Mouse (Mus musculus): ENCODE measurements around the gene Tigd3. TPM values are rescaled to one million over a fixed set of nuclear protein-coding genes. Genes with fewer than 3 reads are reported as not detected.
A peak's percentile ranks its signal among the peaks of the same experiment; 100 is the strongest.

The Tigd3 gene
- polyA plus RNA-seq, 1 experiment, result 4.0 TPM

- TF ChIP-seq POLR2A (IDR thresholded peaks at IDR 0.05; ENCODE audit: control insufficient read depth, extremely low read depth, insufficient read depth, low read length, poor library complexity) (no peak), CTCF (IDR thresholded peaks at IDR 0.05; ENCODE audit: borderline replicate concordance, control insufficient read depth, extremely low read depth, insufficient read depth, low read length, poor library complexity) (no peak)
- 22% methylated on average over 9 of the region's 9 CpGs for WGBS
- peak overlapping the region; percentile 96 for H3K27ac ChIP-seq (ENCODE audit: control insufficient read depth, insufficient read depth, low read length)
- peaks cover 44% of the 10 kb centered on the region for H3K4me1 ChIP-seq (replicated peaks; ENCODE audit: control insufficient read depth, insufficient read depth, low read length)
- H3K36me3 ChIP-seq (ENCODE audit: control insufficient read depth, insufficient read depth, low read length), result no peaks in the 10 kb centered on the region
- no peaks in the 10 kb centered on the region for H3K27me3 ChIP-seq (ENCODE audit: control insufficient read depth, insufficient read depth, low read length)
- H3K4me3 ChIP-seq (ENCODE audit: control insufficient read depth, insufficient read depth, low read length), result peak overlapping the region; percentile 97
- peak; percentile 45 for DNase-seq
Measured at GRCm38 (mm10) chr19:5842785-5843730, 50.9 kb downstream of the Tigd3 start.

- no peak overlapping the region for H3K4me3 ChIP-seq (ENCODE audit: control insufficient read depth, insufficient read depth, low read length)
- no peaks in the 10 kb centered on the region for H3K36me3 ChIP-seq (ENCODE audit: control insufficient read depth, insufficient read depth, low read length)
- H3K27ac ChIP-seq (ENCODE audit: control insufficient read depth, insufficient read depth, low read length), result no peak overlapping the region
- 48% methylated on average over 5 of the region's 5 CpGs for WGBS
- no peak for TF ChIP-seq CTCF (IDR thresholded peaks at IDR 0.05; ENCODE audit: borderline replicate concordance, control insufficient read depth, extremely low read depth, insufficient read depth, low read length, poor library complexity)
- TF ChIP-seq POLR2A (IDR thresholded peaks at IDR 0.05; ENCODE audit: control insufficient read depth, extremely low read depth, insufficient read depth, low read length, poor library complexity), result no peak
- DNase-seq, result no peak
- peaks cover 35% of the 10 kb centered on the region for H3K4me1 ChIP-seq (replicated peaks; ENCODE audit: control insufficient read depth, insufficient read depth, low read length)
- no peaks in the 10 kb centered on the region for H3K27me3 ChIP-seq (ENCODE audit: control insufficient read depth, insufficient read depth, low read length)
Measured at GRCm38 (mm10) chr19:5841999-5842784, 51.8 kb downstream of the Tigd3 start.

GRCm38 (mm10) chr19:5841389-5841946 lies 52.5 kb downstream of the Tigd3 start:
- no peak for TF ChIP-seq CTCF (IDR thresholded peaks at IDR 0.05; ENCODE audit: borderline replicate concordance, control insufficient read depth, extremely low read depth, insufficient read depth, low read length, poor library complexity)
- 60% methylated on average over 4 of the region's 4 CpGs for WGBS
- peak overlapping the region; percentile 12; the same call in 1 of the 2 replicates for H3K27ac ChIP-seq (ENCODE audit: control insufficient read depth, insufficient read depth, low read length)
- H3K4me1 ChIP-seq (replicated peaks; ENCODE audit: control insufficient read depth, insufficient read depth, low read length), result peaks cover 28% of the 10 kb centered on the region
- no peaks in the 10 kb centered on the region for H3K36me3 ChIP-seq (ENCODE audit: control insufficient read depth, insufficient read depth, low read length)
- H3K4me3 ChIP-seq (ENCODE audit: control insufficient read depth, insufficient read depth, low read length), result no peak overlapping the region
- no peaks in the 10 kb centered on the region for H3K27me3 ChIP-seq (ENCODE audit: control insufficient read depth, insufficient read depth, low read length)
- DNase-seq, result no peak

Other genes with a start within 250 kb of the Tigd3 start
- 267 and 301 TPM in 2 replicates for gene Sipa1, start 230.4 kb downstream of the Tigd3 start, polyA plus RNA-seq (2012; rRNA removed)
- 141 and 144 TPM in 2 replicates for gene Map3k11, start 205.4 kb downstream of the Tigd3 start, polyA plus RNA-seq (2012; rRNA removed)
- 421 and 455 TPM in 2 replicates for gene Pcnx3, start 205.2 kb downstream of the Tigd3 start, polyA plus RNA-seq (2012; rRNA removed)
- 0.97 and 1.0 TPM in 2 replicates for gene Kcnk7, start 189.8 kb downstream of the Tigd3 start, polyA plus RNA-seq (2012; rRNA removed)
- gene Ehbp1l1, start 167.8 kb downstream of the Tigd3 start, polyA plus RNA-seq (2012; rRNA removed), result 55.6 and 61.8 TPM in 2 replicates
- gene Fam89b, start 164.5 kb downstream of the Tigd3 start, polyA plus RNA-seq (2012; rRNA removed), result 300 and 312 TPM in 2 replicates
- 29.5 and 37.7 TPM in 2 replicates for gene Ltbp3, start 153.2 kb downstream of the Tigd3 start, polyA plus RNA-seq (2012; rRNA removed)
- 107 and 113 TPM in 2 replicates for gene Scyl1, start 122.7 kb downstream of the Tigd3 start, polyA plus RNA-seq (2012; rRNA removed)
- gene Frmd8, start 18.9 kb downstream of the Tigd3 start, polyA plus RNA-seq (2012; rRNA removed), result 121 and 129 TPM in 2 replicates
- gene Slc25a45, start 16.3 kb downstream of the Tigd3 start, polyA plus RNA-seq (2012; rRNA removed), result 57.5 and 57.9 TPM in 2 replicates
- gene Dpf2, start 18.9 kb upstream of the Tigd3 start, polyA plus RNA-seq (2012; rRNA removed), result 175 and 194 TPM in 2 replicates
- 5.1 and 5.8 TPM in 2 replicates for gene Cdc42ep2, start 30.7 kb upstream of the Tigd3 start, polyA plus RNA-seq (2012; rRNA removed)
- gene Pola2, start 70.1 kb upstream of the Tigd3 start, polyA plus RNA-seq (2012; rRNA removed), result 115 and 120 TPM in 2 replicates
- 0.06 and 0.20 TPM in 2 replicates for gene Slc22a20, start 92.0 kb upstream of the Tigd3 start, polyA plus RNA-seq (2012; rRNA removed)
- 98.2 and 101 TPM in 2 replicates for gene Capn1, start 121.7 kb upstream of the Tigd3 start, polyA plus RNA-seq (2012; rRNA removed)
- 77.1 and 83.7 TPM in 2 replicates for gene Syvn1, start 152.4 kb upstream of the Tigd3 start, polyA plus RNA-seq (2012; rRNA removed)
- 28.8 and 29.4 TPM in 2 replicates for gene Mrpl49, start 163.6 kb upstream of the Tigd3 start, polyA plus RNA-seq (2012; rRNA removed)
- 2,283 and 2,588 TPM in 2 replicates for gene Fau, start 163.7 kb upstream of the Tigd3 start, polyA plus RNA-seq (2012; rRNA removed)
- 69.6 and 80.8 TPM in 2 replicates for gene Znhit2, start 167.0 kb upstream of the Tigd3 start, polyA plus RNA-seq (2012; rRNA removed)
- 35.8 and 42.0 TPM in 2 replicates for gene Tm7sf2, start 174.2 kb upstream of the Tigd3 start, polyA plus RNA-seq (2012; rRNA removed)
- gene Vps51, start 183.1 kb upstream of the Tigd3 start, polyA plus RNA-seq (2012; rRNA removed), result 145 and 163 TPM in 2 replicates
- gene Tmem262, start 185.9 kb upstream of the Tigd3 start, polyA plus RNA-seq (2012; rRNA removed), result 0.70 and 1.5 TPM in 2 replicates
- gene Gm28374, start 188.1 kb upstream of the Tigd3 start, polyA plus RNA-seq (2012; rRNA removed), result 0.65 and 0.84 TPM in 2 replicates
- 145 and 147 TPM in 2 replicates for gene Zfpl1, start 190.8 kb upstream of the Tigd3 start, polyA plus RNA-seq (2012; rRNA removed)
- gene Cdca5, start 190.8 kb upstream of the Tigd3 start, polyA plus RNA-seq (2012; rRNA removed), result 22.1 and 28.8 TPM in 2 replicates
- 0.57 and 0.66 TPM in 2 replicates for gene AC131692.1, start 200.3 kb upstream of the Tigd3 start, polyA plus RNA-seq (2012; rRNA removed)
- 1.8 and 2.1 TPM in 2 replicates for gene Naaladl1, start 211.6 kb upstream of the Tigd3 start, polyA plus RNA-seq (2012; rRNA removed)
- gene Sac3d1, start 224.5 kb upstream of the Tigd3 start, polyA plus RNA-seq (2012; rRNA removed), result 71.3 and 90.1 TPM in 2 replicates
- 80.9 and 86.2 TPM in 2 replicates for gene Snx15, start 234.2 kb upstream of the Tigd3 start, polyA plus RNA-seq (2012; rRNA removed)
- gene Batf2, start 246.8 kb upstream of the Tigd3 start, polyA plus RNA-seq (2012; rRNA removed), result 3.6 and 4.6 TPM in 2 replicates
- 96.1 and 119 TPM in 2 replicates for gene Arl2, start 247.4 kb upstream of the Tigd3 start, polyA plus RNA-seq (2012; rRNA removed)